Mouse (Mus musculus) thymus, adult 2 months (tissue): ENCODE results near the gene Camkk2.

Source experiments
- CTCF ChIP-seq: fragments of 200-500 bp; IDR thresholded peaks from 2 replicates; pipeline ENCODE4 v1.5.1; 2012; ENCODE audit warnings: mild to moderate bottlenecking, control low read depth, low read length, moderate library complexity, borderline replicate concordance; ENCODE audit not compliant: control insufficient read depth, poor library complexity, insufficient read depth; ENCODE audit errors: extremely low read depth
- POLR2A ChIP-seq: fragments of 200-500 bp; IDR thresholded peaks from 2 replicates; pipeline ENCODE4 v1.6.1; 2012; ENCODE audit warnings: mild to moderate bottlenecking, low read length, control low read depth, moderate library complexity; ENCODE audit not compliant: control insufficient read depth, poor library complexity, insufficient read depth; ENCODE audit errors: extremely low read depth

DNA sequence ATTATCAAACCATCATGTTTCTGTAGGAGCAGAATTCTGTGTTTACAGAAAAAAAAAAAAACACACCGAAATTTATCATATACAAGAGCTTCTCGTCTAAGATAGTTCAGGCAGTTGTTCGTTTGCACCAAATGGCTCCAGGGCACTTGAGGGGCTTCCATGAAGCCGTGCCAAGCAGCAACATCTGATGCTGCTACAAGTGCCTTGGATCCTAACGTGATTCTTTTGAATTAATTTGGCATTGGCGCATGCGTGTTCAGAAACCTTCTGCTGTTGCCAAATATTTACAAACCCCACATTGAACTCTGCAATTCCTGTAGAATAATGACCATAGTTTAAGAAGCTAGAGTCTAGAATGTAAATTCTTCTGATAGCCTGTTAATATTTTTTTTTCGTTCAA, 83.7 kb downstream of the Camkk2 start:
- TF ChIP-seq POLR2A = no peak
- TF ChIP-seq CTCF = no peak
